Mouse (Mus musculus) midbrain, embryonic 11.5 days (tissue): ENCODE measurements around the gene Cnpy3. TPM values are rescaled to one million over a fixed set of nuclear protein-coding genes. Genes with fewer than 3 reads are reported as not detected.
A peak's percentile ranks its signal among the peaks of the same experiment; 100 is the strongest.
"Not testable (repeated sequence)": the region's sequence is repeated elsewhere in the genome, so short reads cannot be mapped to it uniquely, and the experiment has no call there.

Source experiments
- ATAC-seq: fragments of 200-750 bp; cut with Nextera tagmentation; 2 replicates; pipeline ENCODE4 v1.8.0; 2017; ENCODE audit warnings: moderate TSS enrichment, moderate library complexity; ENCODE audit not compliant: low FRiP score
- DNase-seq: peaks from one replicate; pipeline ENCODE4 v3.0.0; 2015; ENCODE audit warnings: low spot score; ENCODE audit errors: missing footprints
- H3K27ac ChIP-seq: fragments of 300-500 bp; sonication (generic); 2 replicates; pipeline ENCODE4 v1.5.1; 2014; ENCODE audit warnings: low read depth, low read length
- H3K27me3 ChIP-seq: fragments of 300-500 bp; sonication (generic); 2 replicates; pipeline ENCODE4 v1.6.1; 2014; ENCODE audit warnings: mild to moderate bottlenecking, low read length, moderate library complexity, mixed read lengths; ENCODE audit not compliant: control insufficient read depth, insufficient read depth
- H3K36me3 ChIP-seq: fragments of 300-500 bp; sonication (generic); 2 replicates; pipeline ENCODE4 v1.6.1; 2014; ENCODE audit warnings: mild to moderate bottlenecking, low read length, moderate library complexity, mixed read lengths; ENCODE audit not compliant: control insufficient read depth, insufficient read depth
- H3K4me1 ChIP-seq: fragments of 300-500 bp; sonication (generic); 2 replicates; pipeline ENCODE4 v1.6.1; 2014; ENCODE audit warnings: low read length; ENCODE audit not compliant: control insufficient read depth, insufficient read depth
- H3K4me2 ChIP-seq: fragments of 300-500 bp; sonication (generic); 2 replicates; pipeline ENCODE4 v1.6.1; 2014; ENCODE audit warnings: mild to moderate bottlenecking, moderate library complexity
- H3K4me3 ChIP-seq: fragments of 300-500 bp; sonication (generic); 2 replicates; pipeline ENCODE4 v1.5.1; 2014; ENCODE audit warnings: low read depth, low read length
- H3K9ac ChIP-seq: fragments of 300-500 bp; sonication (generic); 2 replicates; pipeline ENCODE4 v1.6.1; 2014; ENCODE audit warnings: low read length
- H3K9me3 ChIP-seq: fragments of 300-500 bp; sonication (generic); 2 replicates; pipeline ENCODE4 v1.6.1; 2016; ENCODE audit warnings: low read length; ENCODE audit not compliant: control insufficient read depth
- WGBS: fragments of 180-500 bp; shearing (Covaris S2); extraction: QIAGEN DNeasy Blood & Tissue Kit; methylation state at CpG from one replicate; pipeline ENCODE4 v1.1.7; 2014; 5-methylcytosine and 5-hydroxymethylcytosine counted together
- polyA plus RNA-seq: library from polyadenylated mRNA; unstranded; fragments of >200 nt; fragmentation: Nextera tagmentation; extraction: Ambion mirVana; gene quantifications from 2 replicates; pipeline ENCODE4 v1.2.1, GENCODE M21; 2014

Gene Cnpy3
- polyA plus RNA-seq, 1 experiment from 2014 or later, result 56.3 TPM

GRCm38 (mm10) chr17:46771616-46772015, 19.6 kb upstream of the Cnpy3 start:
- no peaks in the 10 kb centered on the region for H3K27me3 ChIP-seq
- H3K36me3 ChIP-seq, result peaks cover 13% of the 10 kb centered on the region
- peak overlapping the region; percentile 84 for H3K4me3 ChIP-seq
- 70% methylated on average over 17 of the region's 17 CpGs for WGBS
- ATAC-seq (no peak), DNase-seq (no peak)
- H3K27ac ChIP-seq, result no peak overlapping the region
- peaks cover 12% of the 10 kb centered on the region for H3K4me1 ChIP-seq
- no peaks in the 10 kb centered on the region for H3K9me3 ChIP-seq
- H3K9ac ChIP-seq, result peak overlapping the region; percentile 81
- peak overlapping the region; percentile 76 for H3K4me2 ChIP-seq

GRCm38 (mm10) chr17:46771025-46771424, 19.0 kb upstream of the Cnpy3 start:
- Histone ChIP-seq H3K27me3 (no peaks in the 10 kb centered on the region), H3K4me2 (no peak overlapping the region), H3K4me3 (no peak overlapping the region), H3K27ac (no peak overlapping the region), H3K36me3 (peaks cover 10% of the 10 kb centered on the region), H3K9me3 (no peaks in the 10 kb centered on the region), H3K4me1 (peaks cover 12% of the 10 kb centered on the region), H3K9ac (no peak overlapping the region)
- WGBS, result 76% methylated on average over 4 of the region's 4 CpGs
- no peak for ATAC-seq
- no peak for DNase-seq

GRCm38 (mm10) chr17:46770546-46770945, 18.5 kb upstream of the Cnpy3 start:
- Histone ChIP-seq H3K9me3 (no peaks in the 10 kb centered on the region), H3K9ac (no peak overlapping the region), H3K4me3 (no peak overlapping the region), H3K27ac (no peak overlapping the region), H3K4me2 (no peak overlapping the region), H3K4me1 (peaks cover 12% of the 10 kb centered on the region), H3K27me3 (no peaks in the 10 kb centered on the region), H3K36me3 (peaks cover 6% of the 10 kb centered on the region; the same call in 1 of the 2 replicates)
- DNase-seq (peak; percentile 57), ATAC-seq (no peak)
- WGBS, result 93% methylated on average over 11 of the region's 11 CpGs

DNA sequence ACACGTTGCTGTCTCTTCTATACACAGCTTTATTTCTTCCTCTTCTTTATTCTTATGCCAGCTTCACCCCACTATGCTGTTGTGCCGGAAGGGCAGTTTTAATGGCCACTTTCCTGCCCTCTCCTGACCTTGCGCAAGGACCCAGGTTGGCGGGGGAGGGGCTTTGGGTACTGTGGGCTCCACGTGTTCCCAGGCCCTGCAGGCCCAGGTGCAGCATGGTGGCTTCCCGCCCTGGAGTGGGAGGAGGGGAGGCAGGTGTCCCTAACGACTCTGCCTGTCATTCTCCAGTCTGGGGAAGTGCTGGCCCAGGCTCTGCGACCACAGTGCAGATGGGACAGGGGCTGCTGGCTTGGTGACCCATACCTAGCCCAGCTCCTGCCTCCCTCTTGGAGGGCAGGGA, 15.9 kb upstream of the Cnpy3 start:
- Histone ChIP-seq H3K4me1 (peaks cover 5% of the 10 kb centered on the region; the same call in 1 of the 2 replicates), H3K9ac (no peak overlapping the region; the same call in 1 of the 2 replicates), H3K36me3 (no peaks in the 10 kb centered on the region), H3K27me3 (no peaks in the 10 kb centered on the region), H3K9me3 (no peaks in the 10 kb centered on the region), H3K4me3 (no peak overlapping the region), H3K27ac (no peak overlapping the region), H3K4me2 (no peak overlapping the region)
- no peak for ATAC-seq
- WGBS, result 58% methylated on average over 8 of the region's 8 CpGs
- no peak for DNase-seq

DNA sequence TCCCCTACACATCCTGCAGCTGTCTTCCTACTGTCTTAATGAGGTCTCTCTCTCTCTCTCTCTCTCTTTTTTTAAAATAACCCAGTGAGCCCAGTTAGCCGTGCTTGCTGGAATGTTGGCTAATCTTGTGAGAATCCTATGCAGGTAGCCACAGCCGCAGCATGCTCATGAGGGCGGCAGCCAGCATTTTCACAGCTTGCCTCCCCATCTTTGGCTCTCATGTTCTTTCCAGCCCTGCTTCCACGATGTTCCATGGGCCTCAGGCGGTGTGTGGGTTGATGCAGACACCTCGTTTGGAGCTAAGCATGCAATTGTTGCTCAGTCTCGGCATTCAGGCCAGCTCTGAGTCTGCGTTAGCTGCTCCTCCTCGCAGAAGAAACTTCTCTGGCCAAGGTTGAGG, 12.9 kb upstream of the Cnpy3 start:
- H3K4me3 ChIP-seq, H3K4me2 ChIP-seq, ATAC-seq, H3K4me1 ChIP-seq, H3K9ac ChIP-seq, H3K27me3 ChIP-seq, H3K9me3 ChIP-seq, H3K36me3 ChIP-seq, H3K27ac ChIP-seq: not testable (repeated sequence)
- peak; percentile 41 for DNase-seq
- WGBS, result 70% methylated on average over 8 of the region's 9 CpGs

DNA sequence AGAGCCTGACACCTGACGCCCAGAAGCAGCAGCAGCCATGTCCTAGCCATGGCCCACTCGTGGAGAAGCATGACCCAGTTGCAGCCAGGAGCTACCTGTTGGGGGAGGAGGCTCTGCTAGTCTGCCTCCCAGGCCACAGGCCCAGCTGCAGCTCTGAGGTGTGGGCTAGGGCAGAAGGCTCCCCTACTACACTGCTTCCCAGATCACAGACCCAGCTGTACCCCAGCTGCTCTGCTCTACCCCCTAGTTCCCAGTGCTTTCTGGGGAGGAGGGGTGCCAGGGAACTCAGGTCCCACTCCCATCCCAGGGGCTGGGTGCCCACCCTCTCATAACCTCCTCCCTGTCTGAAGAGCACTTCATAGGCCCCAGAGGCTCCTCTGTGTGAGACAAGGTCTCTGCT, 11.5 kb upstream of the Cnpy3 start, which contains the start of gene Ptcra:
Gene Ptcra, minus strand, starts transcription at position 169 of the 400 bp plus-strand sequence.
- no peak within 1 kb of the TSS for H3K4me3 ChIP-seq
- WGBS, result 49% methylated on average over 2 of the region's 2 CpGs
- no peak within 1 kb of the TSS for H3K27ac ChIP-seq
- H3K4me2 ChIP-seq, result no peak within 1 kb of the TSS
- H3K27me3 ChIP-seq, result no peaks in the 10 kb centered on the region
- H3K9me3 ChIP-seq, result no peaks in the 10 kb centered on the region
- no peaks in the 10 kb centered on the region for H3K4me1 ChIP-seq
- DNase-seq, result peak; percentile 66
- no peak within 1 kb of the TSS for H3K9ac ChIP-seq
- ATAC-seq, result no peak
- no peaks in the 10 kb centered on the region for H3K36me3 ChIP-seq

GRCm38 (mm10) chr17:46758753-46759152, 6.7 kb upstream of the Cnpy3 start:
- Histone ChIP-seq H3K9ac (no peak overlapping the region), H3K9me3 (no peaks in the 10 kb centered on the region), H3K4me2 (no peak overlapping the region), H3K27me3 (no peaks in the 10 kb centered on the region), H3K27ac (no peak overlapping the region), H3K4me3 (no peak overlapping the region), H3K4me1 (no peaks in the 10 kb centered on the region), H3K36me3 (no peaks in the 10 kb centered on the region)
- ATAC-seq, result no peak
- 81% methylated on average over 12 of the region's 12 CpGs for WGBS
- DNase-seq, result no peak

DNA sequence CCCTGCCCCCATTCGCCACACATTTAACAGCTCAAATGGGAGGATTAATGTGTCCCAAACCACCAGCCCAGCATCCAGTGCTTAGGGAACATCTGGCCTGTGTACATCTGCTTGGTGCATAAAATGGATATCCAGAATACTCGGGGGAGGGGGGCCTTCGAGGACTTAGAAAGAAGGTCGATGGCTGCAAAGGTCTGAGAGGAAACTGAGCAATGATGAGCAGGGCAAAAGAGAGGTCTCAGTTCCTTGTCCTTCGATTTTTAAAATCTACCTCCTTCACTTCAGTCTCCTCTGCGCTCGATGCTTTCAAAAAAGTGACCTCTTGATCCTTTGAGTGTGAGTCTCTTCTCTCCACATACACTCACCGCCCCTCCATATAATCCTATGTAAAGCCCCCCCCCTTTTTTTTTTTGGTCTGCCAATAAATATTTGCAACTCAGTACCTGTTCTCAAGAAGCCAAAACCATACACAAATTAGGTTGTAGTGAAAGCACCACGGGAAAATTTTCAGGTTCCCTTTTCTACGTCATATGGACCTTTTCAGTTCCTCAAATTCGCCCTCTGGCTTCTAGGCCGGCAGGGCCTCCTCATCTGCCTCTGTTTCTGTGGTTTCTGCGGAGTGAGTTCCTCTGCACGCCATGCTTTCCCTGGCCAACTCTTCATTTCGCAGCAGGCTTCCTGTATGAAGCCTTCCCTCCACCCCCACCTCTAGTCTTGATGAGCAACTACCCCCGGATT, 789 bp downstream of the Cnpy3 start:
- Histone ChIP-seq H3K4me1 (peaks cover 10% of the 10 kb centered on the region), H3K9me3 (no peaks in the 10 kb centered on the region), H3K4me3 (peak overlapping the region; percentile 81), H3K36me3 (no peaks in the 10 kb centered on the region), H3K27ac (peak overlapping the region; percentile 73), H3K9ac (peak overlapping the region; percentile 79), H3K27me3 (no peaks in the 10 kb centered on the region), H3K4me2 (peak overlapping the region; percentile 79)
- 26% methylated on average over 16 of the region's 16 CpGs for WGBS
- no peak for DNase-seq
- ATAC-seq, result no peak

GRCm38 (mm10) chr17:46750580-46750979, 1.4 kb downstream of the Cnpy3 start:
- Histone ChIP-seq H3K4me1 (peaks cover 10% of the 10 kb centered on the region), H3K9me3 (no peaks in the 10 kb centered on the region), H3K4me3 (no peak overlapping the region; the same call in 1 of the 2 replicates), H3K36me3 (no peaks in the 10 kb centered on the region), H3K4me2 (peak overlapping the region; percentile 79), H3K27me3 (no peaks in the 10 kb centered on the region), H3K27ac (no peak overlapping the region), H3K9ac (peak overlapping the region; percentile 79)
- no peak for DNase-seq
- WGBS, result 95% methylated on average over 4 of the region's 4 CpGs
- no peak for ATAC-seq
